Mouse (Mus musculus) forebrain, postnatal 0 days (tissue): ENCODE data around the gene Slfn9. TPM values are rescaled to one million over a fixed set of nuclear protein-coding genes. Genes with fewer than 3 reads are reported as not detected.

Experiments
- ATAC-seq: fragments of 200-750 bp; cut with Nextera tagmentation; 2 replicates; pipeline ENCODE4 v1.8.0; 2017; ENCODE audit warnings: mild to moderate bottlenecking, moderate library complexity
- DNase-seq: peaks from one replicate; pipeline ENCODE4 v3.0.0-alpha.2; 2015
- H3K27ac ChIP-seq: fragments of 300-500 bp; sonication (generic); 2 replicates; pipeline ENCODE4 v1.5.1; 2014; ENCODE audit warnings: low read depth, mild to moderate bottlenecking, antibody characterized with exemption, low read length, moderate library complexity, mixed read lengths
- H3K27me3 ChIP-seq: fragments of 300-500 bp; sonication (generic); 2 replicates; pipeline ENCODE4 v1.6.1; 2014; ENCODE audit warnings: mild to moderate bottlenecking, low read length, mixed read lengths; ENCODE audit not compliant: insufficient read depth
- H3K36me3 ChIP-seq: fragments of 300-500 bp; sonication (generic); 2 replicates; pipeline ENCODE4 v1.6.1; 2014; ENCODE audit warnings: mild to moderate bottlenecking, moderate library complexity; ENCODE audit not compliant: insufficient read depth
- H3K4me1 ChIP-seq: fragments of 300-500 bp; sonication (generic); 2 replicates; pipeline ENCODE4 v1.6.1; 2014; ENCODE audit warnings: antibody characterized with exemption; ENCODE audit not compliant: insufficient read depth
- H3K4me2 ChIP-seq: fragments of 300-500 bp; sonication (generic); 2 replicates; pipeline ENCODE4 v1.6.1; 2014; ENCODE audit warnings: low read depth, mild to moderate bottlenecking, moderate library complexity
- H3K4me3 ChIP-seq: fragments of 300-500 bp; sonication (generic); 2 replicates; pipeline ENCODE4 v1.5.1; 2014; ENCODE audit warnings: low read depth, low read length, mixed read lengths
- H3K9ac ChIP-seq: fragments of 300-500 bp; sonication (generic); 2 replicates; pipeline ENCODE4 v1.6.1; 2014; ENCODE audit warnings: mild to moderate bottlenecking
- H3K9me3 ChIP-seq: fragments of 300-500 bp; sonication (generic); 2 replicates; pipeline ENCODE4 v1.6.1; 2016; ENCODE audit warnings: low read length
- CTCF ChIP-seq: sonication (generic); IDR thresholded peaks from 2 replicates; pipeline ENCODE4 v1.5.1; 2016; ENCODE audit warnings: antibody characterized with exemption, control low read depth, low read depth
- WGBS: fragments of 180-500 bp; shearing (Covaris S2); extraction: QIAGEN DNeasy Blood & Tissue Kit; methylation state at CpG from one replicate; pipeline ENCODE4 v1.1.7; 2014; 5-methylcytosine and 5-hydroxymethylcytosine counted together
- polyA plus RNA-seq: library from polyadenylated mRNA; unstranded; fragments of >200 nt; fragmentation: Nextera tagmentation; extraction: Ambion mirVana; gene quantifications from 2 replicates; pipeline ENCODE4 v1.2.1, GENCODE M21; 2015
- total RNA-seq: library from RNA; depleted of rRNA; stranded (reverse); fragments of >200 nt; gene quantifications from 2 replicates; pipeline ENCODE4 v1.2.3, GENCODE M21; 2014

The Slfn9 gene
- total and polyA plus RNA-seq, 2 experiments from 2014 or later = 1.3 to 2.2 TPM

DNA sequence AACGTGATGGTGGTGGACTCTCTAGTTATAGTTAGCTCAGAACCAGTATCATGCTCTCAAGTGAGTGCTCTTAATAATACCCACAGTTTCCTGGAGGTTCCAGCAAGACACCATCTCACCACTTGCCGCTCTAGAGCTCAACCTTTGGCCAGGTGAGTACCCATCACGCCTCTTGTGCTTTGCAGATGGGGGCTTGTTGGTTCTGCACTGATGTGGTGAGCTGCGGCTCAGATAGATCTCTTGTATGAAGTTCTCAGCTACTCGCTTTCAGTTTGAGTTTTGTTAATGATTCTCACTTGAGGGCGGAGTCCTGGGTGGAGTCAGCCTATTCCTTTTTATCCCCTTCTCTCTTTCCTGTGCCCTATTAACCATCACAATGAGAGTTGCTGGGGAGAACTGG lies 37.0 kb downstream of the Slfn9 start:
- no peak for DNase-seq
- TF ChIP-seq CTCF = no peak
- no peaks in the 10 kb centered on the region for H3K4me1 ChIP-seq
- no peaks in the 10 kb centered on the region for H3K36me3 ChIP-seq
- no peak overlapping the region for H3K27ac ChIP-seq
- H3K4me3 ChIP-seq = no peak overlapping the region
- H3K4me2 ChIP-seq = no peak overlapping the region
- peaks cover 32% of the 10 kb centered on the region for H3K27me3 ChIP-seq
- 87% methylated on average over 6 of the region's 6 CpGs for WGBS
- H3K9ac ChIP-seq = no peak overlapping the region
- ATAC-seq = no peak
- H3K9me3 ChIP-seq = no peaks in the 10 kb centered on the region

DNA sequence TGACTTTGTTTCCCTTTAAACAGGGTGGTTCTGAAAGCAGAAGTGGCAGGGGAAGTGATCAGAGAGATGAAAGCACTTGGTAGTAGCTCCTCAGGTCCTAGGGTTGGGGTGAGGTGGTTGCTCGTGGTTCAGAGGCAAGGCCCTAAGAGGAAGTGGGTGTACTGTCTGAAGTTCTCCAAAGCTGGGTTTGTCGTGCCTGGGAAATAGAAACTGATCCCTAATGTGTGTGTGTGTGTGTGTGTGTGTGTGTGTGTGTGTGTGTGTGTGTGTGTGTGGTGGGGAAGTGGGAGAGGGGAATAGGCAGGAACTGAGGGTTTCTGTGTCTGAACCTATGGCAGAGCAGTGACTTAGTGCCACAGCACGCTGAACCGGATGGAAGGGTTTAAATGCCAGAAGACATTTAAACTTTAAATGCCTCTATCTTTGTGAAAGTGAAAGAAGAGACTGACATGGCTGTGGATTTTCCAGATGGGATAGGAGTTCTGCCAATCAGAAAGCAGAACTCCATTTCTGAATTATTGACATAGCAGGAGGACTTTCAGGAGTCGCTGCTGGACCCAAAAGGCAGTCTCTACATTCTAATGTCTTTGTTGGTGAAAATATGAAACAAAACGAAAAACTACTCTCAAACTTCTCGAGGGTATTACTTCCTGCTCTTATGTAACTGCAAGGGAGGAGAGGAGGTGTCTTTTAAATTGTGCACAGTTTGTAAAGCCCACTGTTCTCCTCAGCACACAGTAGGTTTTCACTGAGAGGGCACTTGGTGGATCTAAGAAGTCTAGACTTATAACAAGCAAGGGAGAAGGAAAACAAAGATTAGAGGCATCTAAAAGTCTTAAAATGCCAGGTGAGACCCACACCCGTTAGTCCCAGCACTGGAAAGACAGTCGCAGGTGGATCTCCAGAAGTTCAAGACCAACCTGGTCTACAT lies 38.8 kb downstream of the Slfn9 start:
- no peaks in the 10 kb centered on the region for H3K36me3 ChIP-seq
- ATAC-seq (no peak), DNase-seq (no peak)
- no peak overlapping the region for H3K27ac ChIP-seq
- H3K4me1 ChIP-seq = no peaks in the 10 kb centered on the region
- no peaks in the 10 kb centered on the region for H3K9me3 ChIP-seq
- peaks cover 32% of the 10 kb centered on the region for H3K27me3 ChIP-seq
- H3K9ac ChIP-seq = no peak overlapping the region
- no peak overlapping the region for H3K4me3 ChIP-seq
- H3K4me2 ChIP-seq = no peak overlapping the region
- TF ChIP-seq CTCF = no peak
- 71% methylated on average over 9 of the region's 9 CpGs for WGBS

DNA sequence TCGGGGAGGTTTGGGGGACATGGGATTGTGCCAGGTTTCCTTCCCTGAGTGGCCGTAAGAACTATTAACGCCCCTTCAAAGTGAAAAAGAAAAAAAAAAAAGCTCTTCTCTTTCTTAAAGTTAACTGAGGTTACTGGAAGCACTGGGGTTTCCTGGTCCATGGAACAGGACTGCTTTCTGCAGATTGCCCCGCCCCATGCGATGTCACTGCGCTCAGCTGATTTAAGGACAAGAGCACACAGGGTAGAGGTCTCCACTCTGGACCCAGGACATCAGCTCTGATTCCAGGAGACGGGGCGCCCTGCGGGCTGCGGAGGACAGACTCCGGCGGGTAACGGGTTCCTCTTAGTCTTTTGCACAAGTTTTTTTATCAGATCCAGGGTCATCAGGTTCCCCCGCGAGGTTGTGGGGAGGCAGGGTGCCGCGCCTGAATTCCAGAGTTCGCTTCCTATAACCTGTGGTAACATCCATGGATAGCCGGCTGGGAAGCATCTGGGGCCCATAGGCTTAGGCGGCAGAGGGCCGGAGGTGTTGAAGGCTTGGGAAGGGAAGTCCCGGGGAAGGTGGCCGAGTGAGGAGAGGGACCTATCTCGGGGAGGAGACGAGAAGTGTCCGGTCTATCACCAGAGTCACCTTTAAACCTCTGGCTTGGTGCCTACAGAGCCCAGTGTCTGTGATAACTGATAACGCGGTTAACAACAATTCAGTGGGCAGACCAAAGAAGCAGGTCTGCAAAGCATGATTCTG lies 39.6 kb downstream of the Slfn9 start:
- no peak for TF ChIP-seq CTCF
- Histone ChIP-seq H3K27ac (no peak overlapping the region), H3K9ac (no peak overlapping the region), H3K36me3 (no peaks in the 10 kb centered on the region), H3K4me1 (no peaks in the 10 kb centered on the region), H3K4me2 (peak overlapping the region; percentile 13; the same call in 1 of the 2 replicates), H3K9me3 (no peaks in the 10 kb centered on the region), H3K27me3 (peaks cover 32% of the 10 kb centered on the region), H3K4me3 (peak overlapping the region; percentile 14; the same call in 1 of the 2 replicates)
- DNase-seq (no peak), ATAC-seq (no peak)
- WGBS = 13% methylated on average over 28 of the region's 28 CpGs

DNA sequence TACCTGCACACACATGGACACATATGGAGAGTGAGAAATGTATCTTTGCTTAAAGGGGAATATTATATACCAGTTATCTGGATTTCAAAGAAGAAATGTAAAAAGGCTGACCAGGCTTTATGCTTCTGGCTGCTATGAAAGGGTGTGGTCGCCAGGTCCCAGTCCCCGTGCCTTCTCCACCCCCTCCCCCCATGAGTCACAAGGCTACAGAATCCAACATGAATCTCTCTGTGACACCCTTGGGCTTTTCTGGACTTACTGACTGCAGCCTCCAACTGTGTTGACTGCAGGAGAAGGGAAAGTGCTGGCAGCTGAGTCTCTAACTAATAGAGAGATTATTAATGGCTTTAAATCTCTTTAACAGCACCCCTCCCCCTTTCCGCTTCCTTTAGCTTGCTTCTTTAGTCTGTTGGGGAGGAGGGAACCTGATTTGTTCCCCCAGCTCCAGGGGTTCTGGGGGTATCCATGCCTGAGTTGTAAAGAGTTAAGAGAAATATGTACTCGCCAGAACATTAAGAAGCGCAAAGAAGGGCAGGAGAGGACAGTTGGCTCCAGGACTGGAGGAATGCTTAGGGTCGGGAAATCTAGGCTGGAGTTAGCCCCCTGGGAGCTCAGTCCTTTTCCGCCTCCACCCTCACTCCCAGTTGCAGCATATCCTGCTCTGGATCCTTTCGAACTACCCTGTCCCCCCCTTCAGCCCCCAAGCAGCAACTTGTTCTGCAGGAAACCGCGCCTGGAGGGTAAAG lies 40.7 kb downstream of the Slfn9 start, which contains the start of gene Slfn5:
Gene Slfn5, plus strand, starts transcription at position 614 of the 746 bp plus-strand sequence.
- Histone ChIP-seq H3K4me1 (no peaks in the 10 kb centered on the region), H3K36me3 (no peaks in the 10 kb centered on the region), H3K27ac (no peak within 1 kb of the TSS), H3K9ac (no peak within 1 kb of the TSS), H3K4me2 (peak within 1 kb of the TSS; percentile 13; the same call in 1 of the 2 replicates), H3K4me3 (peak within 1 kb of the TSS; percentile 14; the same call in 1 of the 2 replicates), H3K27me3 (peaks cover 32% of the 10 kb centered on the region), H3K9me3 (no peaks in the 10 kb centered on the region)
- DNase-seq (no peak), ATAC-seq (no peak)
- TF ChIP-seq CTCF = no peak
- 18% methylated on average over 10 of the region's 10 CpGs for WGBS

DNA sequence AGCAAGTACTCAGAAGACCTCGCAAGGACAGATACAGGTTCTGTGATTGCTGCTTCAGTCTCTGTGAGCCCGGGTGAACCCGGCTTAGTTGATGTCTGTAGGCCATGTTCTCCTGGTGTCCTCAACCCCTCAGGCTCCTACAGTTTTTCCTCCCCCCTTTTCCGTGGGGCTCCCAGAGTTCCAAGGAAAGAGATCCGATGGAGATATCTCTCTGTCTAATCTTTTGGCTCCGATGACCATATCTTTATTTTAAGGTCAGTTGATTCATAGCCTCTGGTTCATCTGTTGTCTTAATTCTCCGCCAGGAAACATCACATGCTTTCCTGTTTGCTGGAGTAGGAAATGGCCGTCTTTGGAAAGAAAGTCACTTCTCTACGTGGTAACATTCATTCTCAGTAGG lies 42.6 kb downstream of the Slfn9 start:
- 83% methylated on average over 9 of the region's 9 CpGs for WGBS
- no peak overlapping the region for H3K4me3 ChIP-seq
- peaks cover 30% of the 10 kb centered on the region for H3K27me3 ChIP-seq
- no peak for ATAC-seq
- no peak for TF ChIP-seq CTCF
- no peak overlapping the region for H3K4me2 ChIP-seq
- no peak overlapping the region for H3K9ac ChIP-seq
- no peak for DNase-seq
- no peak overlapping the region for H3K27ac ChIP-seq
- H3K4me1 ChIP-seq = no peaks in the 10 kb centered on the region
- H3K9me3 ChIP-seq = no peaks in the 10 kb centered on the region
- H3K36me3 ChIP-seq = no peaks in the 10 kb centered on the region

DNA sequence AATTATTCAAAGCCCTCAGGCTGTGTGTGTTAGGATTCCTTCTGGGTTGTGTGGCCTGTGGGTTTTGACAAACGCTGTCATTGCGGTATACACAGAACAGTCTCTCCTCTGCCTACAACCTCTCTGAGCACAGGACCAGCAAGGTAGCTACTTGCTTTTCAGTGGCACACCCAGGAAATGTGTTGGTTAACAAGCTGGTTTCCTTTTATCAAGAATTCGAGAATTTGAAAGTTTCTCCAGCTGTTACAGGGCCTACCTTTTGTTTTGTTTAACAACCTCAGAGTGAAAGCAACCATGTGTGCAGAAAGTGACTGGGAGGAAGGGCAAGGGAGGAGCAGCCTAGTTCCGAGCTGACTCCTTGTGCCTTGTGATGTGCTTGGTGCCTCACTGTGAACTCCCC lies 44.2 kb downstream of the Slfn9 start:
- no peak overlapping the region for H3K4me2 ChIP-seq
- no peak overlapping the region for H3K27ac ChIP-seq
- no peaks in the 10 kb centered on the region for H3K9me3 ChIP-seq
- H3K27me3 ChIP-seq = peaks cover 20% of the 10 kb centered on the region
- H3K36me3 ChIP-seq = no peaks in the 10 kb centered on the region
- ATAC-seq = no peak
- H3K9ac ChIP-seq = no peak overlapping the region
- no peaks in the 10 kb centered on the region for H3K4me1 ChIP-seq
- TF ChIP-seq CTCF = no peak
- DNase-seq = no peak
- whole genome bisulfite sequencing = 46% methylated on average over 4 of the region's 4 CpGs
- no peak overlapping the region for H3K4me3 ChIP-seq
